Mouse (Mus musculus): Measurements from ENCODE around the gene Ikzf1. TPM values are rescaled to one million over a fixed set of nuclear protein-coding genes. Genes with fewer than 3 reads are reported as not detected.

The Ikzf1 gene
- polyA plus RNA-seq, 1 experiment: 21.9 TPM

- H3K27me3 ChIP-seq (ENCODE audit: control insufficient read depth, insufficient read depth, low read length): no peaks in the 10 kb centered on the region
- no peak for TF ChIP-seq CTCF (IDR thresholded peaks at IDR 0.05; ENCODE audit: extremely low read depth, insufficient read length, insufficient replicate concordance, low read depth, low read length)
- TF ChIP-seq POLR2A (IDR thresholded peaks at IDR 0.05; ENCODE audit: low read depth, low read length): no peak
- 0 out of 2 replicates have a peak, but pooled peaks cover 5% of the 10 kb centered on the region for H3K4me1 ChIP-seq (ENCODE audit: control insufficient read depth, insufficient read depth, insufficient read length, low read length)
- WGBS: 60% methylated on average over 5 of the region's 5 CpGs
- H3K36me3 ChIP-seq (ENCODE audit: control insufficient read depth, insufficient read depth, low read length): no peaks in the 10 kb centered on the region
- H3K4me3 ChIP-seq (ENCODE audit: low read depth, low read length): no peak overlapping the region
- no peak overlapping the region for H3K27ac ChIP-seq (ENCODE audit: insufficient read depth, low read depth, low read length)
Measured at GRCm38 (mm10) chr11:11719748-11720147, 34.9 kb downstream of the Ikzf1 start.

GRCm38 (mm10) chr11:11725252-11725875, 40.6 kb downstream of the Ikzf1 start:
- 78% methylated on average over 11 of the region's 11 CpGs for WGBS
- Histone ChIP-seq H3K4me1 (ENCODE audit: control insufficient read depth, insufficient read depth, insufficient read length, low read length) (peaks cover 2% of the 10 kb centered on the region; the same call in 1 of the 2 replicates), H3K4me3 (ENCODE audit: low read depth, low read length) (no peak overlapping the region), H3K27me3 (ENCODE audit: control insufficient read depth, insufficient read depth, low read length) (no peaks in the 10 kb centered on the region), H3K27ac (ENCODE audit: insufficient read depth, low read depth, low read length) (peak overlapping the region; percentile 37), H3K36me3 (ENCODE audit: control insufficient read depth, insufficient read depth, low read length) (no peaks in the 10 kb centered on the region)
- TF ChIP-seq POLR2A (IDR thresholded peaks at IDR 0.05; ENCODE audit: low read depth, low read length) (no peak), CTCF (IDR thresholded peaks at IDR 0.05; ENCODE audit: extremely low read depth, insufficient read length, insufficient replicate concordance, low read depth, low read length) (no peak)

- WGBS: 73% methylated on average over 5 of the region's 5 CpGs
- Histone ChIP-seq H3K27me3 (ENCODE audit: control insufficient read depth, insufficient read depth, low read length) (no peaks in the 10 kb centered on the region), H3K36me3 (ENCODE audit: control insufficient read depth, insufficient read depth, low read length) (no peaks in the 10 kb centered on the region), H3K4me1 (ENCODE audit: control insufficient read depth, insufficient read depth, insufficient read length, low read length) (peaks cover 2% of the 10 kb centered on the region; the same call in 1 of the 2 replicates), H3K4me3 (ENCODE audit: low read depth, low read length) (no peak overlapping the region), H3K27ac (ENCODE audit: insufficient read depth, low read depth, low read length) (no peak overlapping the region)
- TF ChIP-seq POLR2A (IDR thresholded peaks at IDR 0.05; ENCODE audit: low read depth, low read length): no peak
- no peak for TF ChIP-seq CTCF (IDR thresholded peaks at IDR 0.05; ENCODE audit: extremely low read depth, insufficient read length, insufficient replicate concordance, low read depth, low read length)
Measured at GRCm38 (mm10) chr11:11725876-11726525, 41.2 kb downstream of the Ikzf1 start.

- Histone ChIP-seq H3K27ac (ENCODE audit: insufficient read depth, low read depth, low read length) (no peak overlapping the region), H3K4me1 (ENCODE audit: control insufficient read depth, insufficient read depth, insufficient read length, low read length) (peaks cover 2% of the 10 kb centered on the region; the same call in 1 of the 2 replicates), H3K4me3 (ENCODE audit: low read depth, low read length) (no peak overlapping the region), H3K27me3 (ENCODE audit: control insufficient read depth, insufficient read depth, low read length) (no peaks in the 10 kb centered on the region), H3K36me3 (ENCODE audit: control insufficient read depth, insufficient read depth, low read length) (no peaks in the 10 kb centered on the region)
- WGBS: 64% methylated on average over 4 of the region's 4 CpGs
- no peak for TF ChIP-seq CTCF (IDR thresholded peaks at IDR 0.05; ENCODE audit: extremely low read depth, insufficient read length, insufficient replicate concordance, low read depth, low read length)
- TF ChIP-seq POLR2A (IDR thresholded peaks at IDR 0.05; ENCODE audit: low read depth, low read length): no peak
Measured at GRCm38 (mm10) chr11:11726807-11727276, 42.0 kb downstream of the Ikzf1 start.

- no peak overlapping the region for H3K4me3 ChIP-seq (ENCODE audit: low read depth, low read length)
- no peak overlapping the region for H3K27ac ChIP-seq (ENCODE audit: insufficient read depth, low read depth, low read length)
- H3K27me3 ChIP-seq (ENCODE audit: control insufficient read depth, insufficient read depth, low read length): no peaks in the 10 kb centered on the region
- 88% methylated on average over 10 of the region's 10 CpGs for WGBS
- H3K36me3 ChIP-seq (ENCODE audit: control insufficient read depth, insufficient read depth, low read length): no peaks in the 10 kb centered on the region
- TF ChIP-seq CTCF (IDR thresholded peaks at IDR 0.05; ENCODE audit: extremely low read depth, insufficient read length, insufficient replicate concordance, low read depth, low read length) (no peak), POLR2A (IDR thresholded peaks at IDR 0.05; ENCODE audit: low read depth, low read length) (no peak)
- H3K4me1 ChIP-seq (ENCODE audit: control insufficient read depth, insufficient read depth, insufficient read length, low read length): peaks cover 2% of the 10 kb centered on the region; the same call in 1 of the 2 replicates
Measured at GRCm38 (mm10) chr11:11727936-11728556, 43.2 kb downstream of the Ikzf1 start.

- 65% methylated on average over 6 of the region's 6 CpGs for WGBS
- no peaks in the 10 kb centered on the region for H3K27me3 ChIP-seq (ENCODE audit: control insufficient read depth, insufficient read depth, low read length)
- no peak overlapping the region for H3K4me3 ChIP-seq (ENCODE audit: low read depth, low read length)
- H3K36me3 ChIP-seq (ENCODE audit: control insufficient read depth, insufficient read depth, low read length): no peaks in the 10 kb centered on the region
- peaks cover 2% of the 10 kb centered on the region; the same call in 1 of the 2 replicates for H3K4me1 ChIP-seq (ENCODE audit: control insufficient read depth, insufficient read depth, insufficient read length, low read length)
- H3K27ac ChIP-seq (ENCODE audit: insufficient read depth, low read depth, low read length): no peak overlapping the region
- TF ChIP-seq POLR2A (IDR thresholded peaks at IDR 0.05; ENCODE audit: low read depth, low read length) (no peak), CTCF (IDR thresholded peaks at IDR 0.05; ENCODE audit: extremely low read depth, insufficient read length, insufficient replicate concordance, low read depth, low read length) (no peak)
Measured at GRCm38 (mm10) chr11:11729216-11729615, 44.4 kb downstream of the Ikzf1 start.

GRCm38 (mm10) chr11:11730062-11730461, 45.3 kb downstream of the Ikzf1 start:
- H3K4me1 ChIP-seq (ENCODE audit: control insufficient read depth, insufficient read depth, insufficient read length, low read length): peaks cover 2% of the 10 kb centered on the region; the same call in 1 of the 2 replicates
- H3K4me3 ChIP-seq (ENCODE audit: low read depth, low read length): no peak overlapping the region
- no peak for TF ChIP-seq POLR2A (IDR thresholded peaks at IDR 0.05; ENCODE audit: low read depth, low read length)
- TF ChIP-seq CTCF (IDR thresholded peaks at IDR 0.05; ENCODE audit: extremely low read depth, insufficient read length, insufficient replicate concordance, low read depth, low read length): no peak
- 64% methylated on average over 1 of the region's 1 CpGs for WGBS
- no peaks in the 10 kb centered on the region for H3K36me3 ChIP-seq (ENCODE audit: control insufficient read depth, insufficient read depth, low read length)
- H3K27me3 ChIP-seq (ENCODE audit: control insufficient read depth, insufficient read depth, low read length): no peaks in the 10 kb centered on the region
- no peak overlapping the region for H3K27ac ChIP-seq (ENCODE audit: insufficient read depth, low read depth, low read length)

Measured in small intestine, adult 2 months (tissue).